Mouse (Mus musculus) forebrain, embryonic 15.5 days (tissue): ENCODE results near the gene Rasal2. TPM values are rescaled to one million over a fixed set of nuclear protein-coding genes. Genes with fewer than 3 reads are reported as not detected.

Experiments used
- ATAC-seq: fragments of 200-750 bp; cut with Nextera tagmentation; replicated peaks from 2 replicates; pipeline ENCODE4 v1.8.0; 2017; ENCODE audit warnings: mild to moderate bottlenecking, moderate TSS enrichment, moderate library complexity
- H3K27ac ChIP-seq: fragments of 300-500 bp; sonication (generic); replicated peaks from 2 replicates; pipeline ENCODE4 v1.5.1; 2015; ENCODE audit warnings: mild to moderate bottlenecking, inconsistent platforms
- H3K27me3 ChIP-seq: fragments of 300-500 bp; sonication (generic); 2 replicates; pipeline ENCODE4 v1.6.1; 2015; ENCODE audit warnings: inconsistent platforms
- H3K36me3 ChIP-seq: fragments of 300-500 bp; sonication (generic); 2 replicates; pipeline ENCODE4 v1.6.1; 2015; ENCODE audit warnings: mild to moderate bottlenecking, inconsistent platforms
- H3K4me1 ChIP-seq: fragments of 300-500 bp; sonication (generic); 2 replicates; pipeline ENCODE4 v1.6.1; 2015; ENCODE audit warnings: inconsistent platforms
- H3K4me2 ChIP-seq: fragments of 300-500 bp; sonication (generic); replicated peaks from 2 replicates; pipeline ENCODE4 v1.6.1; 2015; ENCODE audit warnings: mild to moderate bottlenecking, inconsistent platforms
- H3K4me3 ChIP-seq: fragments of 300-500 bp; sonication (generic); 2 replicates; pipeline ENCODE4 v1.5.1; 2015; ENCODE audit warnings: mild to moderate bottlenecking, inconsistent platforms
- H3K9ac ChIP-seq: fragments of 300-500 bp; sonication (generic); replicated peaks from 2 replicates; pipeline ENCODE4 v1.6.1; 2015; ENCODE audit warnings: mild to moderate bottlenecking, inconsistent platforms
- H3K9me3 ChIP-seq: fragments of 300-500 bp; sonication (generic); 2 replicates; pipeline ENCODE4 v1.6.1; 2016; ENCODE audit warnings: inconsistent platforms
- WGBS: fragments of 180-500 bp; shearing (Covaris S2); methylation state at CpG from one replicate; pipeline ENCODE4 v1.1.7; 2015; ENCODE audit warnings: mixed read lengths; 5-methylcytosine and 5-hydroxymethylcytosine counted together
- polyA plus RNA-seq: library from polyadenylated mRNA; unstranded; fragments of >200 nt; fragmentation: Nextera tagmentation; extraction: Ambion mirVana; gene quantifications from 2 replicates; pipeline ENCODE4 v1.2.1, GENCODE M21; 2015

Gene Rasal2
- polyA plus RNA-seq, 1 experiment from 2014 or later = 36.6 TPM

DNA sequence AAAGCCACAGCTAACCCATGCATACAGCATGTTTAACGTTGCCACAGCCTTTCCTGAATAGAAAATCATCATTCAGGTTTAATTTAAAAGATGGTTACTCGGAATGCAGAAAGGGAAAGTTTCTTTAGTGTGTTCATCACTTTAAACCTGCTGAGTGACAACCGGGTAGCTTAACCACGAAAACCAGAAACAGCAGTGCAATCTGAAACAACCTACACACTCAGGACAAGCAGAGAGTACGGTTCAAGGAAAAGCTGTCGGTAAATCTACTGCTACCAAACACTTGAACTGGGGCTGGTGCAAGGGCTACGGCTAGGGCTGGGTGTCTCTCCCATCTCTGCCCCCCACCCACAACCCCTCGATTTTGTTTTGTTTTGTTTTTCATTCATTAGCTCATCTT is 1.5 kb downstream of the Rasal2 start:
- Histone ChIP-seq H3K4me1 (peaks cover 20% of the 10 kb centered on the region), H3K27ac (peak overlapping the region; percentile 97; the same call in 1 of the 2 replicates), H3K9ac (peak overlapping the region; percentile 84), H3K4me2 (peak overlapping the region; percentile 76), H3K4me3 (peak overlapping the region; percentile 87), H3K27me3 (no peaks in the 10 kb centered on the region), H3K36me3 (no peaks in the 10 kb centered on the region), H3K9me3 (no peaks in the 10 kb centered on the region)
- ATAC-seq = no peak
- WGBS = 4% methylated on average over 8 of the region's 8 CpGs

DNA sequence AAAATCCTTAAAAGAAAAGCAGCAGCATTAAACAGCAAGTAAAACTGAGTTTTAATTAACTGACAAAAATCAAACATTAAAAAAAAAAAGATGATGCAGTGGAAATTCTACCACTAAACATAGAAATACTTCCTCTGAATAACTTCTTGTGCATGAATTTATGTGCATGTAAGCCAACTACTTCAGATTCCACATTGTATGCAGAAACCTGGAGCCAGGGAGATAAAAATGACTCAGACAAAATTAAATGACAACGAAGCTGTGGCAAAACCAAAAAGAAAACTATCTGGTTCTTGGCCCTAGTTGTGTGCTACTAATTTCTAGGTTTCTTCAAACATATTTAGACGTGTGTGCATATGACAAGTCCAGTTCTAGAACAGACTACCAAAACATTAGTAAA is 2.7 kb downstream of the Rasal2 start:
- ATAC-seq = no peak
- no peak overlapping the region for H3K9ac ChIP-seq
- H3K4me2 ChIP-seq = no peak overlapping the region
- no peak overlapping the region for H3K4me3 ChIP-seq
- WGBS = 84% methylated on average over 2 of the region's 2 CpGs
- H3K27me3 ChIP-seq = no peaks in the 10 kb centered on the region
- no peak overlapping the region for H3K27ac ChIP-seq
- H3K4me1 ChIP-seq = peaks cover 20% of the 10 kb centered on the region
- H3K36me3 ChIP-seq = no peaks in the 10 kb centered on the region
- H3K9me3 ChIP-seq = no peaks in the 10 kb centered on the region

DNA sequence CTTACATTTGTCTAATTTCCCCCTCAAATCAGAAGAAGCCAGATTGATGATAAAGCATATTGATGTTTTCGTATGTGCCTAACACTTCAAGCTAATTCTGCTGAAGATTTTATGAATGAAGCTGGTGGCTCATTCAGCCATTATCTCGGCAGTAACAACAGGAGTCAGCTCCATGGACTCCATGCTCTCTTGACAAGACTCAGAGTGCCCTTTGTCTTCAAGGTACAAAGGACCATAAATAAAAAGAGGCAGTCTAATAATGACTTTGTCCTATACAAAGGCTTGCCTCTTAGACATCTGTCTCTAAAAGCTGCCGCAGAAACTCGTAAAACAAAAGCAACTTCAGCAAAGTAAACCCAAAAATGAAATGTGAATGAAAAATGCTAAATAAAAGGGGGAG is 24.4 kb downstream of the Rasal2 start:
- no peak overlapping the region for H3K27ac ChIP-seq
- H3K9ac ChIP-seq = no peak overlapping the region
- WGBS = 8% methylated on average over 4 of the region's 4 CpGs
- H3K36me3 ChIP-seq = no peaks in the 10 kb centered on the region
- no peaks in the 10 kb centered on the region for H3K27me3 ChIP-seq
- H3K9me3 ChIP-seq = no peaks in the 10 kb centered on the region
- H3K4me1 ChIP-seq = peaks cover 6% of the 10 kb centered on the region
- no peak overlapping the region for H3K4me3 ChIP-seq
- no peak overlapping the region for H3K4me2 ChIP-seq
- ATAC-seq = no peak

DNA sequence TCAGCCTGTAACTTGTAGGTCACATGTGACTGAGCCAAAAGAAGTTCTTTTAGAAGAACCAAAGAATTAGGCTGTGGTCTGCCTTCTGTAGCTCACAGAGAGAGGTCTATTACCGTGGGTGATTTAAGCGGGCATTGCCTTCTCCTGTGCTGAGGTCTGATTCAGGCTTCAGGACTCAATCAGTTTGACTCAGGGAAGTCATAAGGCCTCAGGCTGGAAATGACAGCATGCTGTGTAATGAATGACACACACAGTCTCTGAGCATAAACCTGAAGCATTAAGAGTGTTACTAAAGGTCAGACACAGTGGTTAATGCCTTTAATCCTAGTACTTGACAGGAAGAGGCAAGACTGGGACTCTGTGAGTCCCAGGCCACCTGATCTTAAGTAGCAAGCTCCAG is 31.7 kb downstream of the Rasal2 start:
- no peak for ATAC-seq
- no peak overlapping the region for H3K27ac ChIP-seq
- H3K9ac ChIP-seq = no peak overlapping the region
- 41% methylated on average over 2 of the region's 2 CpGs for WGBS
- H3K4me3 ChIP-seq = no peak overlapping the region
- no peak overlapping the region for H3K4me2 ChIP-seq
- peaks cover 4% of the 10 kb centered on the region; the same call in 1 of the 2 replicates for H3K4me1 ChIP-seq
- no peaks in the 10 kb centered on the region for H3K27me3 ChIP-seq
- no peaks in the 10 kb centered on the region for H3K9me3 ChIP-seq
- H3K36me3 ChIP-seq = no peaks in the 10 kb centered on the region

DNA sequence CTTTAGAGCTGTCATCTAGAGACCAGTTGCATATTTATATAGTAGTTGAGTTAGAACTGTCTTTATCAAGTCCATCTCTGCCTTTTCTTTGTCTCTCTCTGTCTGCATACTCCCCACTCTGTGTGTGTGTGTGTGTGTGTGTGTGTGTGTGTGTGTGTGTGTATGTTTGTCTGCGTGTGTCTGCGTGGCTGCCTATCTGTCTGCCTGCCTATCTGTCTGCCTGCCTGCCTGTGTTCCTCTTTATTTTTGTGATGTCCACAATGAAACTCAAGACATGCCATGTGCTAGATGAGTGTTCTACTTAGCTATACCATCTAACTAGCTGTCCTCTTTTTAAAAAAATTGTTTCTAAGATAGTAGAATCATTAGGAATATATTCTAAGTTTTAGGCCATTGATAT is 42.0 kb downstream of the Rasal2 start:
- 100% methylated on average over 2 of the region's 2 CpGs for WGBS
- no peaks in the 10 kb centered on the region for H3K4me1 ChIP-seq
- H3K4me3 ChIP-seq = no peak overlapping the region
- ATAC-seq = no peak
- no peaks in the 10 kb centered on the region for H3K27me3 ChIP-seq
- no peak overlapping the region for H3K27ac ChIP-seq
- no peak overlapping the region for H3K9ac ChIP-seq
- no peak overlapping the region for H3K4me2 ChIP-seq
- H3K36me3 ChIP-seq = no peaks in the 10 kb centered on the region
- H3K9me3 ChIP-seq = no peaks in the 10 kb centered on the region

DNA sequence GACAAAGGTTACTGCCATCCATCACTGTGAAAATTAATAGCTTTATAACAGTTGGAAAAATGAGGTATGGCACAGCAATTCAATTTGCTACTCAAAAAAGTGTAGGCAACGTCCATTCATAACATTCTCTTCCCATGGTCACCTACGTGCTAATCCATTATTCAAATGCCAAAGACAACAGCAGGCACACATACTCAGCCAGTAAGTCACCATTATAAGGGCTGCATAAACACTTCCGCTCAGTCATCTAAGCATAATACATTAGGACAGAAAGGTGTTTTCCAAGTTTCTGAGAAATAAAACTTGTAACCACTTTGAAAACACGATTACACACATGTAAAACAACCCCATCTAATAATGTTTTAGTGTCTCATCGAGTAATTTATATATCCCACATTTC is 44.1 kb downstream of the Rasal2 start:
- Histone ChIP-seq H3K4me2 (no peak overlapping the region), H3K9me3 (no peaks in the 10 kb centered on the region), H3K4me3 (no peak overlapping the region), H3K4me1 (no peaks in the 10 kb centered on the region), H3K36me3 (no peaks in the 10 kb centered on the region), H3K27me3 (no peaks in the 10 kb centered on the region), H3K9ac (no peak overlapping the region), H3K27ac (no peak overlapping the region)
- no peak for ATAC-seq
- 55% methylated on average over 5 of the region's 5 CpGs for WGBS

DNA sequence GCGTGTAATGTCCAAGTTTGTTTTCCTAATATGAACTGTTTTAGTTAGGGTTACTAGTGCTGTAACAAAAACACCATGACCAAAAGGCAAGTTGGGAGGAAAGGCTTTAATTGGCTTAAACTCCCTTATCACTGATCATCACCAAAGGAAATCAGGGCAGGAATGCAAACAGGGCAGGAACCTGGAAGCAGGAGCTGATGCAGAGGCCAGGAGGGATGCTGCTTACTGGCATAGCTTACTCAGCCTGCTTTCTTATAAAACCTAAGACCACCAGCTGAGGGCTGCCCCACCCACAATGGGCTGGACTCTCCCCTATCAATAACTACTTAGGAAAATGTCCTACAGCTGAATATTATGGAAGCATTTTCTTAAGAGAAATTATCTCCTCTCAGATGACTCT is 65.7 kb downstream of the Rasal2 start:
- Histone ChIP-seq H3K27ac (no peak overlapping the region), H3K4me3 (no peak overlapping the region), H3K9me3 (no peaks in the 10 kb centered on the region), H3K9ac (no peak overlapping the region), H3K36me3 (no peaks in the 10 kb centered on the region), H3K4me2 (no peak overlapping the region), H3K4me1 (no peaks in the 10 kb centered on the region), H3K27me3 (no peaks in the 10 kb centered on the region)
- ATAC-seq = no peak
- WGBS = 96% methylated on average over 1 of the region's 1 CpGs

DNA sequence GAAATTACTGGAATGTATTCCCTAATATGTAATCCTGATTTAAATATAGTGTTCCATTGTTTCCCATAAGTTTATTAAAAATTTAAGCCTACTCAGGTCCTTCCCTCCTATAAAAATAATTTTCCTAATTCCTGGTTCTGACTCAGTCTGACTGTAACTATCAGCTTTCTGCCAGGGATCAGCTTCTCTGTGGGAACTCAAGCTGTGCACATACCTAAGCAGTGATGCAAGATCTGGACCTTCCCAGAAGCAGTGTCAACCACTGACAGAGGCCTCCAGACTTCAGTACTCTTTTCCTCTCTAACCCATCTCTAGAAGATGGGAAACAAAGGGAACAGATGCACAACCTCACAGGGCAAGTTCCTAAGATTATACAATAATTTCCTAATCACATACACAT is 68.9 kb downstream of the Rasal2 start:
- Histone ChIP-seq H3K27me3 (no peaks in the 10 kb centered on the region), H3K4me3 (no peak overlapping the region), H3K9ac (no peak overlapping the region), H3K9me3 (no peaks in the 10 kb centered on the region), H3K4me2 (no peak overlapping the region), H3K36me3 (no peaks in the 10 kb centered on the region), H3K4me1 (no peaks in the 10 kb centered on the region), H3K27ac (no peak overlapping the region)
- no peak for ATAC-seq

DNA sequence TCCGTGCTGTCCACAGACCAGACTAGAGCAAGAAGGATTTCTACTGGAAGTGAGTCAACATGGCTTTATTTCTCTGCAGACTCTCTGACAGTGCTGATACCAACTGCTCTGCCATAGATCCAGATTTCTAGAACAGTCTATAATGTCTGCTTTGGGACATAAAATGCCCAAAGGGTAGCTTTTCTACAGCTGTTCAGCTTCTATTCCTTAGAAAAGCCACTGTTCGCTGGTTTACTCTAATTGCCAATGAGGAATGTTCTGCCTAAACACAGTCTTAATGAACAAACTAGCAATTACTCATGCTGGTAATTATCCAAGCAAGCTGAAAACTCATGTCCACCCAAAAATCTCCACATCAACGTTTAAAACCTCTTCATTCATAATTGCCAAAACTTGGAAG is 77.6 kb downstream of the Rasal2 start:
- no peak overlapping the region for H3K4me3 ChIP-seq
- no peaks in the 10 kb centered on the region for H3K9me3 ChIP-seq
- no peak overlapping the region for H3K4me2 ChIP-seq
- no peaks in the 10 kb centered on the region for H3K27me3 ChIP-seq
- no peaks in the 10 kb centered on the region for H3K36me3 ChIP-seq
- H3K27ac ChIP-seq = peak overlapping the region; percentile 78
- H3K4me1 ChIP-seq = peaks cover 13% of the 10 kb centered on the region
- ATAC-seq = peak; percentile 64
- no peak overlapping the region for H3K9ac ChIP-seq
- WGBS = 18% methylated on average over 3 of the region's 3 CpGs

DNA sequence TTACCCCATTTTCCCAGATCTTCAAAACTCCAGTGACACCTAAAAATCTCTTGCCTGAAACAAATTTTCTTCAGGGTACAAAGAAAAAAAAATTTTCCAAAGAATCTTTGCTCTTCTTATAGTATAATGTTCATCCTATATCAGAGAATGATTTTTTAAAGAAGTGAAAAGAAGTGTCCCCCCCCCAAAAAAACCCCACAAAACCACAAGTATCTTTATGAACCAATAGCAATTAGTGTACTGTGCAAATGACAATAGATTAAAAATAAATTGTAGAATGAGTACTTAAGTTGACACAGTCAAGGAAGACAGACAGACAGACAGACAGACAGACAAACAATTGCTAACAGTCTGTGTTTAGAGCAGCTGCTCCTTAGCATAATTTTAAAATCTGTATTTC is 84.3 kb downstream of the Rasal2 start:
- no peak overlapping the region for H3K27ac ChIP-seq
- no peaks in the 10 kb centered on the region for H3K36me3 ChIP-seq
- no peaks in the 10 kb centered on the region for H3K4me1 ChIP-seq
- H3K4me3 ChIP-seq = no peak overlapping the region
- ATAC-seq = no peak
- H3K4me2 ChIP-seq = no peak overlapping the region
- no peak overlapping the region for H3K9ac ChIP-seq
- H3K9me3 ChIP-seq = no peaks in the 10 kb centered on the region
- H3K27me3 ChIP-seq = no peaks in the 10 kb centered on the region

DNA sequence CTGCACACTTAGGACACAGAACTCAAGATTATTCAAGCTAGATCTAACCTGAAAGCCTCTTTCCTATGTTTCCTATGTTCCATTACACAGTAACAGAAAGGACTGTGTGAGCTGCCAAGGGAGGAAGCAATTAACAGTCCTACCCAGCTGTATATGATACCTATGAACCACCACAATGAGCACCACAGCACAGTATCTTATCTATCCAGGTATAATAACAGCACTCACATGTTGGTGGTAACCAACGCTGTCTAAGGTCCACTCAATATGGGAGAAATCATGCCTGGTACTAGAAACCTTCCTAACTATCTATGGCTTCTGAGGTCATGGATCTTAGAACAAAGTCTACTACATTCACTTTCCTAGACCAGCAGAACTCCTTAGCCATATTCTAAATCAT is 89.3 kb downstream of the Rasal2 start:
- WGBS = 98% methylated on average over 1 of the region's 1 CpGs
- no peak for ATAC-seq
- H3K27ac ChIP-seq = no peak overlapping the region

DNA sequence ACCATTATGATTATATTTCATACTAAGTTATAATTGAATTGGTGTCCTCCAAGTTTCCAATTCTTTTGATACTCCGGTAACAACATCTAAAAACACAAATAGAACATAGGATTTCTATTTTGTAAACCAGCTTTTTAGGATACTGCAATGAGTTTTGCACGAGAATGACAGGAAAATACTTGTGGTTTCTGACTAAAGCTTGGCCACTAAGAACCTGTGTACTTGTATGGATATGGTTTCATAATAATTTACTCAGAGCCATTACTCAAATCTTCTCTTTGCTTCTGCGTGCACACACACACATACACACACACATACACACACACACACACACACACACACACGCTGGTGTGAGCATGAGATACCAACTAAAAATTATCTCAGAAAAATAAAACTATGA is 93.5 kb downstream of the Rasal2 start:
- no peak overlapping the region for H3K4me3 ChIP-seq
- WGBS = 94% methylated on average over 4 of the region's 4 CpGs
- no peak for ATAC-seq
- no peak overlapping the region for H3K27ac ChIP-seq
- H3K36me3 ChIP-seq = no peaks in the 10 kb centered on the region
- H3K9me3 ChIP-seq = no peaks in the 10 kb centered on the region
- no peak overlapping the region for H3K4me2 ChIP-seq
- no peak overlapping the region for H3K9ac ChIP-seq
- H3K4me1 ChIP-seq = no peaks in the 10 kb centered on the region
- no peaks in the 10 kb centered on the region for H3K27me3 ChIP-seq

More for the DNA sequence above, 89.3 kb downstream of the Rasal2 start:
- H3K4me3 ChIP-seq = no peak overlapping the region
- H3K9me3 ChIP-seq = no peaks in the 10 kb centered on the region
- no peaks in the 10 kb centered on the region for H3K27me3 ChIP-seq
- no peak overlapping the region for H3K9ac ChIP-seq
- H3K36me3 ChIP-seq = no peaks in the 10 kb centered on the region
- no peaks in the 10 kb centered on the region for H3K4me1 ChIP-seq
- no peak overlapping the region for H3K4me2 ChIP-seq

DNA sequence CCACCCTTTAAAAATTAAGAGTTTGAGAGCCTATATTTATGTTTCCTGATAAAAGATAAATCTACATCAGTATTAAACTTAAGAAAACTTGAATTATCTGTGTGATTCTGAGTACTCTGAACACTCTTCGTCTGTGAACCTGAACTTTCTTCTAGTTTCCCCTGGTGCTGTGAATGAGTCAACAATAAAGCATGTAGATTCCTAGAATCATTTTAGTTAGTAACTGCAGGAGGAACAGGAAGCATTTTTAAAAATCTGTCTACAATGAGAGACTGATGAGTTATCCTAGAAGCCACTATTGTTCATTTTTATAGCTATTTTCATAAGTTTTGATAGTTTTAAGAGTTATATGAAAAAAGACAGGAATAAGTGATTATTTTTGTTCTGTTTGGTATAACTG is 111.1 kb downstream of the Rasal2 start:
- no peaks in the 10 kb centered on the region for H3K9me3 ChIP-seq
- H3K9ac ChIP-seq = no peak overlapping the region
- 84% methylated on average over 1 of the region's 1 CpGs for WGBS

More for the DNA sequence above, 111.1 kb downstream of the Rasal2 start:
- Histone ChIP-seq H3K36me3 (no peaks in the 10 kb centered on the region), H3K27ac (no peak overlapping the region), H3K4me3 (no peak overlapping the region), H3K4me1 (no peaks in the 10 kb centered on the region), H3K27me3 (no peaks in the 10 kb centered on the region), H3K4me2 (no peak overlapping the region)
- no peak for ATAC-seq
